In the genomic region with DNA sequence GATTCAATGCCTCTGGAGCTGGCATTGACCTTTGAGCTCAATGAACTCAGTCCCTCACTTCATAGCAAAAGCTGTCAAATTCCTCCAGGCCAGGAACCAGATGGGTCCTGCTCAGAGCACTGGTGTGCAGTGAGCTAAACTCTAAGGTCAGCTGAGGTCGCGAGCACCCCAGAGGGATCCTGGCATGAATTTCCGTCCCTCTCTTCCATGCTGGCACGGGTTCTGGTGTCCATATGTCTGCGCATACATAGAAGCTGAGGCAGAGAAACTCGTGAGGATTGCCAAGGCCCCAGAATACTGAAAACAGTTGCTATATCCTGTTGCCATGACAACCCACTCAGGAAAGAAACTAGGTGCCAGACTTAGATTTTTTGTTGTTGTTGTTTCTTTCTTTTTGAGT, we compare ENCODE assay signal across 9 mouse cellular contexts.
A peak's percentile ranks its signal among the peaks of the same experiment; 100 is the strongest.
DNase-seq lines count a peak whose midpoint lies in the region; TF ChIP-seq lines count a peak whose summit lies in the region.
"Had no signal": no experiment of that assay in that cellular context is flagged by ENCODE, and none has a peak within 500 bp of the region (broad histone marks: within the 10 kb centered on the region; RNA-seq: fewer than 3 reads in every experiment).

No protein-coding gene starts in this region.

- no peak for TF ChIP-seq CTCF in left cerebral cortex, adult 2 months (IDR thresholded peaks at IDR 0.05)

- H3K4me3 ChIP-seq in left cerebral cortex, adult 2 months: no peak overlapping the region
- H3K4me3 ChIP-seq: lung, embryonic 15.5 days had no signal

- H3K27ac ChIP-seq in left cerebral cortex, adult 2 months: peak overlapping the region; percentile 82
- H3K27ac ChIP-seq: lung, embryonic 15.5 days had no signal

- peak; percentile 29 for DNase-seq in Muller cell, postnatal 12 days (ENCODE audit: inconsistent ontology term)
- DNase-seq in cerebellum, adult 9-11 months: peak; percentile 97
- DNase-seq in frontal cortex, postnatal 25 days (ENCODE audit: low spot score in 2 of 2): peak; percentile 38 to 59
- DNase-seq in left cerebral cortex, adult 2 months (ENCODE audit: extremely low spot score in 1 of 2, low spot score in 2 of 2): peak; percentile 55 to 69
- DNase-seq in right cerebral cortex, postnatal 36 days (ENCODE audit: low spot score in 2 of 2): peak; percentile 76 to 85
- no peak for DNase-seq in heart, adult 11 months
- no peak for DNase-seq in natural killer cell, adult 2 months (ENCODE audit: low spot score in 2 of 2)
- DNase-seq in thymus, adult 18-20 months: no peak

- intact Hi-C loops in left cerebral cortex, adult 2 months (cut with DNase I): loop anchor here (10.0 kb wide), 1 partner anchor 630 kb away; no protein-coding TSS in a partner anchor

Comparison
In these comparisons a context has a peak if more than half of its experiments do, and no peak if none do; other contexts are left out.
1. DNase-seq: peak in Muller cell, postnatal 12 days (single experiment), cerebellum, adult 9-11 months (single experiment), frontal cortex, postnatal 25 days (2 of 2), left cerebral cortex, adult 2 months (2 of 2) and right cerebral cortex, postnatal 36 days (2 of 2); none in heart, adult 11 months (single experiment), natural killer cell, adult 2 months (0 of 2) and thymus, adult 18-20 months (0 of 2).